Mouse (Mus musculus): ENCODE data around the gene Brsk2. TPM values are rescaled to one million over a fixed set of nuclear protein-coding genes. Genes with fewer than 3 reads are reported as not detected.

The Brsk2 gene
- polyA plus RNA-seq, 1 experiment from 2014 or later = 23.9 TPM

DNA sequence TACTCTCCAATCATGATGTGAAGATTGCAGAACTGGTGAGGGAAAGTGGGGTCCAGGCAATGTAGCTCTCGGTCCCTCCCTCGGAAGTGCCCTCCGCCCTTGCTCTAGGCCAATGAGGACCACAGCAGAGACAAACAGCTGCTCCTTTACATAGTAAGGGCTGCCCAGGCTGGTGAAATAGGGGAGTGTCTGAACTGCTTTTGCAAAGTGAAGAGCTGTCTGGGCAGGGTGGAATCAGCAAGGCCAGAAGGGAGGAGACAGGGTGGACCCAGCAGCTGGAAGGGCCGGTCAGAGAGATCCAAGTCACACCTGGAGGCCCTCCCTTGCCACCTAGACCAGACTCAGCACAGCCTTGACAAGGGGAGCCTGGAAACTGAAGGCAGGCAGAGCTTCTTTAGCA, 76.4 kb downstream of the Brsk2 start:
- Histone ChIP-seq H3K4me2 (ENCODE audit: low read length) (no peak overlapping the region), H3K9ac (replicated peaks; ENCODE audit: low read length) (no peak overlapping the region), H3K27ac (replicated peaks; ENCODE audit: low read depth, low read length) (no peak overlapping the region), H3K4me1 (ENCODE audit: control insufficient read depth, insufficient read depth, low read length) (no peaks in the 10 kb centered on the region), H3K4me3 (replicated peaks; ENCODE audit: low read depth, low read length) (no peak overlapping the region), H3K27me3 (ENCODE audit: control insufficient read depth, insufficient read depth, low read length) (no peaks in the 10 kb centered on the region), H3K36me3 (ENCODE audit: control insufficient read depth, insufficient read depth, low read length) (no peaks in the 10 kb centered on the region), H3K9me3 (ENCODE audit: control insufficient read depth, low read length) (no peaks in the 10 kb centered on the region)
- ATAC-seq (ENCODE audit: low FRiP score, low TSS enrichment) (no peak), DNase-seq (no peak)
- 87% methylated on average over 4 of the region's 4 CpGs for WGBS

- Histone ChIP-seq H3K4me3 (replicated peaks; ENCODE audit: low read depth, low read length) (no peak overlapping the region), H3K27me3 (ENCODE audit: control insufficient read depth, insufficient read depth, low read length) (no peaks in the 10 kb centered on the region), H3K36me3 (ENCODE audit: control insufficient read depth, insufficient read depth, low read length) (no peaks in the 10 kb centered on the region), H3K9me3 (ENCODE audit: control insufficient read depth, low read length) (no peaks in the 10 kb centered on the region), H3K4me1 (ENCODE audit: control insufficient read depth, insufficient read depth, low read length) (no peaks in the 10 kb centered on the region), H3K4me2 (ENCODE audit: low read length) (no peak overlapping the region), H3K27ac (replicated peaks; ENCODE audit: low read depth, low read length) (no peak overlapping the region), H3K9ac (replicated peaks; ENCODE audit: low read length) (no peak overlapping the region)
- ATAC-seq (ENCODE audit: low FRiP score, low TSS enrichment) (no peak), DNase-seq (no peak)
Observed at GRCm38 (mm10) chr7:142030073-142030472, 80.5 kb downstream of the Brsk2 start.

DNA sequence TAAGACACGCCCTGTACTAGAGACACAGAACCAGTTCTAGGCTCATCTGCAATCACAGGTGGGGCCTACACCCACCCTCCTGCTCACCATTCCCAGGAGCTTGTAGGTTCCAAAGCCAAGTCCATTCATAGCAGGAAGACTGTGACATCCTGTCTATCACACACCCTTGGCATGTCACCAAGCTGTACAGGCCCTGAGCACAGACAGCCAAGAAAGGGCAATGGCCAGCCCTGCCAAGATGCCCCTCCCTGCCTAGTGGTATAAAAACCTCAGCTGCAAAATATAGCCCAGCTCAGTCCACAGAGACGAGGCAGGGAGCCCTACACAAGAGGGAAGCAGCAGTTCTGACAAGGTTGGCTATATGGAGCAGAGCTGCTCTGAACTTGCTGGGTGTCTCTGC, 84.6 kb downstream of the Brsk2 start:
- Histone ChIP-seq H3K4me3 (replicated peaks; ENCODE audit: low read depth, low read length) (no peak overlapping the region), H3K9ac (replicated peaks; ENCODE audit: low read length) (no peak overlapping the region), H3K4me1 (ENCODE audit: control insufficient read depth, insufficient read depth, low read length) (no peaks in the 10 kb centered on the region), H3K27ac (replicated peaks; ENCODE audit: low read depth, low read length) (no peak overlapping the region), H3K27me3 (ENCODE audit: control insufficient read depth, insufficient read depth, low read length) (no peaks in the 10 kb centered on the region), H3K36me3 (ENCODE audit: control insufficient read depth, insufficient read depth, low read length) (no peaks in the 10 kb centered on the region), H3K4me2 (ENCODE audit: low read length) (no peak overlapping the region), H3K9me3 (ENCODE audit: control insufficient read depth, low read length) (no peaks in the 10 kb centered on the region)
- no peak for ATAC-seq (ENCODE audit: low FRiP score, low TSS enrichment)
- WGBS = 94% methylated on average over 2 of the region's 2 CpGs
- DNase-seq = no peak

GRCm38 (mm10) chr7:142035048-142035811, 85.7 kb downstream of the Brsk2 start:
- DNase-seq (no peak), ATAC-seq (ENCODE audit: low FRiP score, low TSS enrichment) (no peak)
- no peaks in the 10 kb centered on the region for H3K27me3 ChIP-seq (ENCODE audit: control insufficient read depth, insufficient read depth, low read length)
- H3K4me1 ChIP-seq (ENCODE audit: control insufficient read depth, insufficient read depth, low read length) = no peaks in the 10 kb centered on the region
- no peak overlapping the region for H3K9ac ChIP-seq (replicated peaks; ENCODE audit: low read length)
- no peak overlapping the region for H3K4me2 ChIP-seq (ENCODE audit: low read length)
- no peaks in the 10 kb centered on the region for H3K9me3 ChIP-seq (ENCODE audit: control insufficient read depth, low read length)
- 85% methylated on average over 2 of the region's 2 CpGs for WGBS
- H3K4me3 ChIP-seq (replicated peaks; ENCODE audit: low read depth, low read length) = no peak overlapping the region
- no peaks in the 10 kb centered on the region for H3K36me3 ChIP-seq (ENCODE audit: control insufficient read depth, insufficient read depth, low read length)
- no peak overlapping the region for H3K27ac ChIP-seq (replicated peaks; ENCODE audit: low read depth, low read length)

GRCm38 (mm10) chr7:142037553-142038170, 88.1 kb downstream of the Brsk2 start:
- no peaks in the 10 kb centered on the region for H3K27me3 ChIP-seq (ENCODE audit: control insufficient read depth, insufficient read depth, low read length)
- H3K9me3 ChIP-seq (ENCODE audit: control insufficient read depth, low read length) = no peaks in the 10 kb centered on the region
- WGBS = 76% methylated on average over 4 of the region's 4 CpGs
- H3K4me1 ChIP-seq (ENCODE audit: control insufficient read depth, insufficient read depth, low read length) = no peaks in the 10 kb centered on the region
- no peak overlapping the region for H3K4me2 ChIP-seq (ENCODE audit: low read length)
- no peak for ATAC-seq (ENCODE audit: low FRiP score, low TSS enrichment)
- H3K36me3 ChIP-seq (ENCODE audit: control insufficient read depth, insufficient read depth, low read length) = no peaks in the 10 kb centered on the region
- DNase-seq = peak; percentile 73
- no peak overlapping the region for H3K27ac ChIP-seq (replicated peaks; ENCODE audit: low read depth, low read length)
- H3K4me3 ChIP-seq (replicated peaks; ENCODE audit: low read depth, low read length) = no peak overlapping the region
- no peak overlapping the region for H3K9ac ChIP-seq (replicated peaks; ENCODE audit: low read length)

- whole genome bisulfite sequencing = 94% methylated on average over 3 of the region's 3 CpGs
- ATAC-seq (ENCODE audit: low FRiP score, low TSS enrichment) (no peak), DNase-seq (no peak)
- Histone ChIP-seq H3K4me3 (replicated peaks; ENCODE audit: low read depth, low read length) (no peak overlapping the region), H3K27me3 (ENCODE audit: control insufficient read depth, insufficient read depth, low read length) (no peaks in the 10 kb centered on the region), H3K9ac (replicated peaks; ENCODE audit: low read length) (no peak overlapping the region), H3K27ac (replicated peaks; ENCODE audit: low read depth, low read length) (no peak overlapping the region), H3K4me2 (ENCODE audit: low read length) (no peak overlapping the region), H3K36me3 (ENCODE audit: control insufficient read depth, insufficient read depth, low read length) (no peaks in the 10 kb centered on the region), H3K4me1 (ENCODE audit: control insufficient read depth, insufficient read depth, low read length) (no peaks in the 10 kb centered on the region), H3K9me3 (ENCODE audit: control insufficient read depth, low read length) (no peaks in the 10 kb centered on the region)
Observed at GRCm38 (mm10) chr7:142040756-142041155, 91.2 kb downstream of the Brsk2 start.

- ATAC-seq (ENCODE audit: low FRiP score, low TSS enrichment) (no peak), DNase-seq (no peak)
- no peaks in the 10 kb centered on the region for H3K9me3 ChIP-seq (ENCODE audit: control insufficient read depth, low read length)
Observed at GRCm38 (mm10) chr7:142045344-142045743, 95.8 kb downstream of the Brsk2 start.

GRCm38 (mm10) chr7:142045932-142046331, 96.4 kb downstream of the Brsk2 start:
- Histone ChIP-seq H3K4me3 (replicated peaks; ENCODE audit: low read depth, low read length) (no peak overlapping the region), H3K27ac (replicated peaks; ENCODE audit: low read depth, low read length) (no peak overlapping the region), H3K9ac (replicated peaks; ENCODE audit: low read length) (no peak overlapping the region), H3K27me3 (ENCODE audit: control insufficient read depth, insufficient read depth, low read length) (no peaks in the 10 kb centered on the region), H3K9me3 (ENCODE audit: control insufficient read depth, low read length) (no peaks in the 10 kb centered on the region), H3K4me2 (ENCODE audit: low read length) (no peak overlapping the region), H3K36me3 (ENCODE audit: control insufficient read depth, insufficient read depth, low read length) (no peaks in the 10 kb centered on the region), H3K4me1 (ENCODE audit: control insufficient read depth, insufficient read depth, low read length) (no peaks in the 10 kb centered on the region)
- WGBS = 92% methylated on average over 1 of the region's 1 CpGs
- ATAC-seq (ENCODE audit: low FRiP score, low TSS enrichment) = no peak
- no peak for DNase-seq

More at GRCm38 (mm10) chr7:142045344-142045743, 95.8 kb downstream of the Brsk2 start:
- 26% methylated on average over 2 of the region's 2 CpGs for WGBS
- Histone ChIP-seq H3K27ac (replicated peaks; ENCODE audit: low read depth, low read length) (no peak overlapping the region), H3K4me1 (ENCODE audit: control insufficient read depth, insufficient read depth, low read length) (no peaks in the 10 kb centered on the region), H3K36me3 (ENCODE audit: control insufficient read depth, insufficient read depth, low read length) (no peaks in the 10 kb centered on the region), H3K4me2 (ENCODE audit: low read length) (no peak overlapping the region), H3K27me3 (ENCODE audit: control insufficient read depth, insufficient read depth, low read length) (no peaks in the 10 kb centered on the region), H3K4me3 (replicated peaks; ENCODE audit: low read depth, low read length) (no peak overlapping the region), H3K9ac (replicated peaks; ENCODE audit: low read length) (no peak overlapping the region)

DNA sequence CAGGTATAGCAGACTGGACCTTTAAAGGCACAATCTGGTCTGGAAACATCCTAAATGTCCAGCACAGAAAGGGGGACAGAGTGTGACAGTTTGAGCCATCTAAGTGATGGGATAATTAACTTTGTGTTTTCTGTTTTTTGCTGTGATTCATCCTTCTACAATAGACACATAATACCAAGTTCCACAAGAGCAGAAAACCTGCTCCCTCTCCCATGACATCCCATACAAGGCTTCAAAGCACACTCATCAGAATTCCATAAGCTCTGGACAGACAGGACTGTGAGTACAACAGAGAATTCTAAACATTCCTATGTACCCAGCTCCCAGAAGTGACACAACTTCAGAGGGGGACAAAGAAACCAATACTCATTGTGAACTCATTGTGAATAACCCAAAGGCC, 101.0 kb downstream of the Brsk2 start:
- Histone ChIP-seq H3K36me3 (ENCODE audit: control insufficient read depth, insufficient read depth, low read length) (0 out of 2 replicates have a peak, but pooled peaks cover 3% of the 10 kb centered on the region), H3K27ac (replicated peaks; ENCODE audit: low read depth, low read length) (no peak overlapping the region), H3K4me3 (replicated peaks; ENCODE audit: low read depth, low read length) (no peak overlapping the region), H3K4me1 (ENCODE audit: control insufficient read depth, insufficient read depth, low read length) (no peaks in the 10 kb centered on the region), H3K9me3 (ENCODE audit: control insufficient read depth, low read length) (no peaks in the 10 kb centered on the region), H3K27me3 (ENCODE audit: control insufficient read depth, insufficient read depth, low read length) (no peaks in the 10 kb centered on the region), H3K4me2 (ENCODE audit: low read length) (no peak overlapping the region), H3K9ac (replicated peaks; ENCODE audit: low read length) (no peak overlapping the region)
- DNase-seq = no peak
- ATAC-seq (ENCODE audit: low FRiP score, low TSS enrichment) = no peak
